Mouse (Mus musculus) myocyte (in vitro differentiated cells): ENCODE results near the gene Fgf12.

Source experiments
- CEBPB ChIP-seq: IDR thresholded peaks from 2 replicates; pipeline ENCODE4 v1.6.1; 2011; ENCODE audit warnings: mild to moderate bottlenecking, moderate library complexity; ENCODE audit not compliant: poor library complexity, insufficient read depth, severe bottlenecking
- E2F4 ChIP-seq: IDR thresholded peaks from one replicate; pipeline ENCODE4 v1.6.1; 2011; ENCODE audit warnings: mild to moderate bottlenecking, control low read depth, moderate library complexity; ENCODE audit not compliant: insufficient read depth
- MAX ChIP-seq: IDR thresholded peaks from one replicate; pipeline ENCODE4 v1.6.1; 2011; ENCODE audit warnings: low read depth, mild to moderate bottlenecking, control low read depth
- MYOD1 ChIP-seq, 3 experiments: IDR thresholded peaks; one replicate each; pipeline ENCODE4 v1.6.1; 2011; ENCODE audit warnings: control low read depth in 2 of 3, low read depth in 2 of 3, mild to moderate bottlenecking in 2 of 3, moderate library complexity in 1 of 3; ENCODE audit not compliant: insufficient read length in 2 of 3, control insufficient read depth in 1 of 3
- MYOG ChIP-seq, 3 experiments: IDR thresholded peaks; one replicate each; pipeline ENCODE4 v1.6.1; 2011; ENCODE audit warnings: control low read depth in 2 of 3, low read depth in 2 of 3, mild to moderate bottlenecking in 2 of 3; ENCODE audit not compliant: insufficient read length in 2 of 3, control insufficient read depth in 1 of 3, insufficient read depth in 1 of 3
- POLR2A ChIP-seq: IDR thresholded peaks from one replicate; pipeline ENCODE4 v1.6.1; 2011; ENCODE audit warnings: low read depth, mild to moderate bottlenecking, control low read depth, moderate library complexity; ENCODE audit not compliant: insufficient read length
- POLR2AphosphoS2 ChIP-seq: IDR thresholded peaks from one replicate; pipeline ENCODE4 v1.6.1; 2011; ENCODE audit warnings: low read depth, control low read depth; ENCODE audit not compliant: insufficient read length
- SRF ChIP-seq: IDR thresholded peaks from one replicate; pipeline ENCODE4 v1.6.1; 2011; ENCODE audit warnings: low read depth; ENCODE audit not compliant: control insufficient read depth, insufficient read length
- TCF12 ChIP-seq: IDR thresholded peaks from one replicate; pipeline ENCODE4 v1.6.1; 2011; ENCODE audit warnings: mild to moderate bottlenecking, control low read depth; ENCODE audit not compliant: poor library complexity, insufficient read depth, severe bottlenecking
- TCF3 ChIP-seq: IDR thresholded peaks from one replicate; pipeline ENCODE4 v1.6.1; 2011; ENCODE audit warnings: low read depth, control low read depth; ENCODE audit not compliant: insufficient read length
- USF1 ChIP-seq: IDR thresholded peaks from one replicate; pipeline ENCODE4 v1.6.1; 2011; ENCODE audit warnings: low read depth, mild to moderate bottlenecking, control low read depth, moderate library complexity

GRCm38 (mm10) chr16:28212411-28212810, 540.5 kb downstream of the Fgf12 start:
- TF ChIP-seq POLR2A (no peak), E2F4 (no peak), USF1 (no peak), POLR2AphosphoS2 (no peak), TCF12 (no peak), TCF3 (no peak), MYOD1 (IDR thresholded peaks at IDR 0.05; ENCODE audit: control insufficient read depth in 1 of 3, insufficient read length in 2 of 3, low read depth in 2 of 3) (no peak), MAX (no peak), CEBPB (no peak), MYOG (IDR thresholded peaks at IDR 0.05; ENCODE audit: control insufficient read depth in 1 of 3, insufficient read depth in 1 of 3, insufficient read length in 2 of 3, low read depth in 2 of 3) (no peak), SRF (no peak)
